Mouse (Mus musculus): Measurements from ENCODE around the gene Atp5j2.
"Not testable (repeated sequence)": the region's sequence is repeated elsewhere in the genome, so short reads cannot be mapped to it uniquely, and the experiment has no call there.

Atp5j2 gene

GRCm38 (mm10) chr5:145191962-145192361 is at the start of gene Atp5j2:
TSS of gene Atp5j2 (minus strand) at chr5:145192062.
- no peak for DNase-seq

GRCm38 (mm10) chr5:145234636-145235035 is 42.8 kb upstream of the Atp5j2 start:
- DNase-seq = peak; percentile 47

GRCm38 (mm10) chr5:145231893-145232411 is 40.1 kb upstream of the Atp5j2 start:
- DNase-seq = no peak

- peak; percentile 96 for DNase-seq
Observed at GRCm38 (mm10) chr5:145231367-145231871, 39.6 kb upstream of the Atp5j2 start, which contains the start of gene Zfp655. TSS of gene Zfp655 (plus strand) at chr5:145231715.

- DNase-seq = no peak
Observed at GRCm38 (mm10) chr5:145230641-145231040, 38.8 kb upstream of the Atp5j2 start.

- not testable (repeated sequence) for DNase-seq
Observed at GRCm38 (mm10) chr5:145229283-145229682, 37.4 kb upstream of the Atp5j2 start.

GRCm38 (mm10) chr5:145226453-145226852 is 34.6 kb upstream of the Atp5j2 start:
- DNase-seq = no peak

- no peak for DNase-seq
Observed at GRCm38 (mm10) chr5:145223395-145223794, 31.5 kb upstream of the Atp5j2 start.

GRCm38 (mm10) chr5:145222840-145223239 is 31.0 kb upstream of the Atp5j2 start:
- DNase-seq = no peak

GRCm38 (mm10) chr5:145219981-145220380 is 28.1 kb upstream of the Atp5j2 start:
- no peak for DNase-seq

GRCm38 (mm10) chr5:145218671-145219070 is 26.8 kb upstream of the Atp5j2 start:
- no peak for DNase-seq

GRCm38 (mm10) chr5:145218206-145218605 is 26.3 kb upstream of the Atp5j2 start:
- no peak for DNase-seq

- DNase-seq = no peak
Observed at GRCm38 (mm10) chr5:145217746-145218145, 25.9 kb upstream of the Atp5j2 start.

- no peak for DNase-seq
Observed at GRCm38 (mm10) chr5:145214679-145215078, 22.8 kb upstream of the Atp5j2 start.

- DNase-seq = no peak
Observed at GRCm38 (mm10) chr5:145213505-145213904, 21.6 kb upstream of the Atp5j2 start.

- DNase-seq = no peak
Observed at GRCm38 (mm10) chr5:145212216-145212615, 20.4 kb upstream of the Atp5j2 start.

- DNase-seq = no peak
Observed at GRCm38 (mm10) chr5:145211340-145211739, 19.5 kb upstream of the Atp5j2 start.

- not testable (repeated sequence) for DNase-seq
Observed at GRCm38 (mm10) chr5:145208391-145208790, 16.5 kb upstream of the Atp5j2 start.

GRCm38 (mm10) chr5:145207954-145208353 is 16.1 kb upstream of the Atp5j2 start:
- DNase-seq = no peak

GRCm38 (mm10) chr5:145207385-145207784 is 15.5 kb upstream of the Atp5j2 start:
- no peak for DNase-seq

GRCm38 (mm10) chr5:145205041-145205440 is 13.2 kb upstream of the Atp5j2 start:
- DNase-seq = no peak

GRCm38 (mm10) chr5:145203936-145204691 is 12.3 kb upstream of the Atp5j2 start, which contains the start of gene Zkscan5:
TSS of gene Zkscan5 (plus strand) at chr5:145204562.
- peak; percentile 97 for DNase-seq

GRCm38 (mm10) chr5:145202446-145202845 is 10.6 kb upstream of the Atp5j2 start:
- no peak for DNase-seq

GRCm38 (mm10) chr5:145201321-145201991 is 9.6 kb upstream of the Atp5j2 start, which contains the start of gene Zkscan14:
TSS of gene Zkscan14 (minus strand) at chr5:145201868.
- DNase-seq = peak; percentile 74

Measured in thymus, postnatal 25 days (tissue).